In genomic region chr11:4718548-4718947, GRCm38 (mm10) we compare ENCODE assay signal across 15 mouse cellular contexts. TPM values are rescaled to one million over a fixed set of nuclear protein-coding genes. Genes with fewer than 3 reads are reported as not detected.
A peak's percentile ranks its signal among the peaks of the same experiment; 100 is the strongest.
DNase-seq lines count a peak whose midpoint lies in the region; ATAC-seq and TF ChIP-seq lines count a peak whose summit lies in the region.
"Had no signal": no experiment of that assay in that cellular context is flagged by ENCODE, and none has a peak within 500 bp of the region (broad histone marks: within the 10 kb centered on the region; RNA-seq: fewer than 3 reads in every experiment).

No protein-coding gene starts in this region.

- no peaks in the 10 kb centered on the region for H3K4me1 ChIP-seq in lung, postnatal 0 days (ENCODE audit: insufficient read depth, low read depth, low read length)

- DNase-seq in gastrocnemius, adult 2 months, result no peak
- no peak for DNase-seq in gastrocnemius, postnatal 25 days
- peak; percentile 48 for DNase-seq in ovary, adult 18-20 months (ENCODE audit: low spot score)
- no peak for DNase-seq in ovary, postnatal 14 days (ENCODE audit: low spot score)
- DNase-seq in adrenal gland, postnatal 10 days, result peak; percentile 37
- peak; percentile 48 for DNase-seq in testis, postnatal 10 days (ENCODE audit: low spot score)
- no peak for DNase-seq in lung, postnatal 0 days (ENCODE audit: low spot score)
- DNase-seq: kidney, postnatal 4 days; lung, adult 18-20 months; lung, postnatal 36 days had no signal

- no peaks in the 10 kb centered on the region for H3K36me3 ChIP-seq in lung, postnatal 0 days (ENCODE audit: insufficient read depth, low read length)

- TF ChIP-seq EP300 in lung, postnatal 0 days (IDR thresholded peaks at IDR 0.05), result no peak

- intact Hi-C loops in gastrocnemius, adult 2 months (cut with DNase I), result no loop called here

- H3K4me3 ChIP-seq in gastrocnemius, adult 2 months, result no peak overlapping the region
- H3K4me3 ChIP-seq in lung, postnatal 0 days (ENCODE audit: low read depth, low read length), result no peak overlapping the region
- H3K4me3 ChIP-seq: hindbrain, embryonic 13.5 days; limb, embryonic 15.5 days had no signal

- 74% methylated on average over 5 of the region's 5 CpGs for WGBS in lung, postnatal 0 days

- no peak overlapping the region for H3K9ac ChIP-seq in lung, postnatal 0 days (replicated peaks; ENCODE audit: low read depth)
- H3K9ac ChIP-seq: hindbrain, embryonic 13.5 days; limb, embryonic 15.5 days had no signal

- no peaks in the 10 kb centered on the region for H3K9me3 ChIP-seq in lung, postnatal 0 days (ENCODE audit: low read length)
- H3K9me3 ChIP-seq: hindbrain, embryonic 13.5 days; limb, embryonic 15.5 days had no signal

- ATAC-seq in lung, postnatal 0 days, result no peak

- H3K27ac ChIP-seq in gastrocnemius, adult 2 months, result peak overlapping the region; percentile 77
- no peak overlapping the region for H3K27ac ChIP-seq in lung, postnatal 0 days (ENCODE audit: low read length)
- H3K27ac ChIP-seq: hindbrain, embryonic 13.5 days; limb, embryonic 15.5 days had no signal

- no peak for TF ChIP-seq CTCF in gastrocnemius, adult 2 months (IDR thresholded peaks at IDR 0.05)
- TF ChIP-seq CTCF in lung, postnatal 0 days (IDR thresholded peaks at IDR 0.05), result no peak

- no peak overlapping the region for H3K4me2 ChIP-seq in lung, postnatal 0 days (replicated peaks; ENCODE audit: low read depth, low read length)
- H3K4me2 ChIP-seq: hindbrain, embryonic 13.5 days; limb, embryonic 15.5 days; midbrain, embryonic 11.5 days had no signal

- H3K27me3 ChIP-seq in lung, postnatal 0 days (replicated peaks; ENCODE audit: insufficient read depth, low read length), result no peaks in the 10 kb centered on the region
- H3K27me3 ChIP-seq: hindbrain, embryonic 13.5 days; limb, embryonic 15.5 days had no signal

RNA-seq across cellular contexts. Expression of gene Zmat5, which starts 14.1 kb away (rescaled TPM):
- total RNA-seq in gastrocnemius, adult 2 months (2021), result 10 to 100 TPM; 23.3 to 28.5 TPM
- 10 to 100 TPM; 20.4 to 20.9 TPM for total RNA-seq in gastrocnemius, postnatal 25 days (2021)
- total RNA-seq in adrenal gland, postnatal 10 days (2021), result 10 to 100 TPM; 33.4 to 36.0 TPM
- polyA plus RNA-seq in lung, postnatal 0 days (2015; fragmentation: Nextera tagmentation; extraction: Ambion mirVana), result 63.7 and 67.2 TPM in 2 replicates

RNA-seq across cellular contexts. Expression of gene Uqcr10, which starts 14.4 kb away (rescaled TPM):
- 1,000 to 10,000 TPM in 1 of 2 experiments, 100 to 1,000 TPM in 1; 837 to 1,167 TPM for total RNA-seq in gastrocnemius, adult 2 months (2021)
- total RNA-seq in gastrocnemius, postnatal 25 days (2021), result 1,000 to 10,000 TPM in 1 of 2 experiments, 100 to 1,000 TPM in 1; 996 to 1,016 TPM
- 1,000 to 10,000 TPM; 1,230 to 1,238 TPM for total RNA-seq in adrenal gland, postnatal 10 days (2021)
- 723 and 783 TPM in 2 replicates for polyA plus RNA-seq in lung, postnatal 0 days (2015; fragmentation: Nextera tagmentation; extraction: Ambion mirVana)

RNA-seq across cellular contexts. Expression of gene Cabp7, which starts 28.0 kb away (rescaled TPM):
- total RNA-seq in gastrocnemius, adult 2 months (2021), result under 1 TPM; 0.17 to 0.18 TPM
- total RNA-seq in gastrocnemius, postnatal 25 days (2021), result under 1 TPM; 0.64 to 0.80 TPM
- under 1 TPM in 1 of 2 experiments, not detected in 1; 0.18 TPM for total RNA-seq in adrenal gland, postnatal 10 days (2021)
- 0.14 and 0.15 TPM in 2 replicates for polyA plus RNA-seq in lung, postnatal 0 days (2015; fragmentation: Nextera tagmentation; extraction: Ambion mirVana)
- total RNA-seq: monocyte, adult 5-6 weeks had no signal
- polyA plus RNA-seq: kidney, embryonic 14.5 days had no signal

Comparison
In these comparisons a context has a peak if more than half of its experiments do, and no peak if none do; other contexts are left out.
1. DNase-seq: peak in ovary, adult 18-20 months (single experiment), adrenal gland, postnatal 10 days (single experiment) and testis, postnatal 10 days (single experiment); none in gastrocnemius, adult 2 months (single experiment), gastrocnemius, postnatal 25 days (single experiment), ovary, postnatal 14 days (single experiment) and lung, postnatal 0 days (single experiment).